Mouse (Mus musculus): ENCODE measurements at regions not wholly inside any gene's neighbourhood (a gene's known extent, or its start where the extent isn't known, plus 50 kb on each side); places are given as distances from the start of the nearest gene placed in this dataset.

- peak; percentile 52 to 71 for DNase-seq (ENCODE audit: extremely low spot score in 1 of 2, low spot score in 1 of 2)
Observed at GRCm38 (mm10) chr4:79052723-79053122, 841.0 kb upstream of the Ptprd start.

All from frontal cortex, adult 2 months (tissue).